Mouse (Mus musculus) limb, embryonic 15.5 days (tissue): ENCODE data around the gene Pmel. TPM values are rescaled to one million over a fixed set of nuclear protein-coding genes. Genes with fewer than 3 reads are reported as not detected.
"Not testable (repeated sequence)": the region's sequence is repeated elsewhere in the genome, so short reads cannot be mapped to it uniquely, and the experiment has no call there.

ENCODE experiments used
- ATAC-seq: fragments of 200-750 bp; cut with Nextera tagmentation; 2 replicates; pipeline ENCODE4 v1.8.0; 2017; ENCODE audit warnings: low read depth, moderate TSS enrichment; ENCODE audit not compliant: insufficient number of reproducible peaks, low FRiP score, low TSS enrichment
- H3K27ac ChIP-seq: fragments of 300-500 bp; sonication (generic); 2 replicates; pipeline ENCODE4 v1.5.1; 2015; ENCODE audit warnings: moderate library complexity, mild to moderate bottlenecking, inconsistent platforms
- H3K27me3 ChIP-seq: fragments of 300-500 bp; sonication (generic); 2 replicates; pipeline ENCODE4 v1.6.1; 2015; ENCODE audit warnings: inconsistent platforms
- H3K36me3 ChIP-seq: fragments of 300-500 bp; sonication (generic); 2 replicates; pipeline ENCODE4 v1.6.1; 2015; ENCODE audit warnings: inconsistent platforms
- H3K4me1 ChIP-seq: fragments of 300-500 bp; sonication (generic); 2 replicates; pipeline ENCODE4 v1.6.1; 2015; ENCODE audit warnings: inconsistent platforms
- H3K4me2 ChIP-seq: fragments of 300-500 bp; sonication (generic); 2 replicates; pipeline ENCODE4 v1.6.1; 2015; ENCODE audit warnings: mild to moderate bottlenecking, inconsistent platforms
- H3K4me3 ChIP-seq: fragments of 300-500 bp; sonication (generic); 2 replicates; pipeline ENCODE4 v1.5.1; 2015; ENCODE audit warnings: mild to moderate bottlenecking, inconsistent platforms
- H3K9ac ChIP-seq: fragments of 300-500 bp; sonication (generic); 2 replicates; pipeline ENCODE4 v1.6.1; 2015; ENCODE audit warnings: inconsistent platforms
- H3K9me3 ChIP-seq: fragments of 300-500 bp; sonication (generic); 2 replicates; pipeline ENCODE4 v1.6.1; 2016; ENCODE audit warnings: inconsistent platforms
- WGBS: fragments of 180-500 bp; shearing (Covaris S2); methylation state at CpG from one replicate; pipeline ENCODE4 v1.1.7; 2015; 5-methylcytosine and 5-hydroxymethylcytosine counted together
- polyA plus RNA-seq: library from polyadenylated mRNA; unstranded; fragments of >200 nt; fragmentation: Nextera tagmentation; extraction: Ambion mirVana; gene quantifications from 2 replicates; pipeline ENCODE4 v1.2.1, GENCODE M21; 2015

Pmel gene
- polyA plus RNA-seq, 1 experiment from 2014 or later = 6.5 TPM

DNA sequence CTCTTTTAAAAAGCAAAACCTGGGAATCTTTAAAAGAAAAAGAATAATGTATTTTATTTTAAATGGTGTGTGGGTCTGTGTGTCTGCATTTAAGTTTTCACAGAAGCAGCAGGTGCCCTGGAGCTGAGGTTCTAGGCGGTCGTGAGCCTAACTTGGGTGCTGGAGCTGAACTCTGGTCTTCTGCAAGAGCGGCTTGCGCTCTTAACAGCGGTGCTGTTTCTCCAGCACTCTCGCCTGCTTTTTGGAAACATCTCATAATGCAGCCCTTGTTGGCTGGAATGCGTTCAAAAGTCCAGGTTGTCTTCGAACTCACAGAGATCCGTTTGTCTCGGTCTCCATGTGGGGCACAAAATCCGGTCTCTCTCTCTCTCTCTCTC lies 1.3 kb downstream of the Pmel start:
- ATAC-seq = no peak
- Histone ChIP-seq H3K27ac (peak overlapping the region; percentile 98), H3K9me3 (no peaks in the 10 kb centered on the region), H3K4me3 (peak overlapping the region; percentile 89), H3K4me1 (peaks cover 19% of the 10 kb centered on the region), H3K9ac (peak overlapping the region; percentile 29; the same call in 1 of the 2 replicates), H3K36me3 (peaks cover 26% of the 10 kb centered on the region), H3K4me2 (peak overlapping the region; percentile 55), H3K27me3 (no peaks in the 10 kb centered on the region)
- 7% methylated on average over 11 of the region's 11 CpGs for WGBS

DNA sequence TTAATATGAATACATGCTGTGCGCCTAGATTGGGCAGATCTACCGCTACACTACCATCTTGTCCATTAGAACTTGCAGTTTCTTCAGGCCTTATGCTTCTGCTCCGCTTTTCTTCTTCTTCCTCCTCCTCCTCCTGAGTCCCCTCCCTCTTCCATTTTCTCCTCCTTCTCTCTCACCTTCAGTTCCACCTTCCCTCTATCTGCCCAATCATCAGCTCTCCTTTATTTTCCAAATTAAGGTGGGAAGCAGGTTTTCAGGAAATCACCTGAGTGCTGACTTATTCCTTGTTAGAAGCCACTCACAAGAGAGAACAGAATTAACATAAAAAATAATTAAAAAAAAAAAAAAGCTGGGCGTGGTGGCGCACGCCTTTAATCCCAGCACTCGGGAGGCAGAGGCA lies 7.3 kb downstream of the Pmel start:
- H3K9ac ChIP-seq, H3K27me3 ChIP-seq, H3K36me3 ChIP-seq, H3K4me3 ChIP-seq, H3K4me1 ChIP-seq, ATAC-seq, H3K27ac ChIP-seq, H3K4me2 ChIP-seq, H3K9me3 ChIP-seq: not testable (repeated sequence)
- WGBS = 93% methylated on average over 7 of the region's 7 CpGs

DNA sequence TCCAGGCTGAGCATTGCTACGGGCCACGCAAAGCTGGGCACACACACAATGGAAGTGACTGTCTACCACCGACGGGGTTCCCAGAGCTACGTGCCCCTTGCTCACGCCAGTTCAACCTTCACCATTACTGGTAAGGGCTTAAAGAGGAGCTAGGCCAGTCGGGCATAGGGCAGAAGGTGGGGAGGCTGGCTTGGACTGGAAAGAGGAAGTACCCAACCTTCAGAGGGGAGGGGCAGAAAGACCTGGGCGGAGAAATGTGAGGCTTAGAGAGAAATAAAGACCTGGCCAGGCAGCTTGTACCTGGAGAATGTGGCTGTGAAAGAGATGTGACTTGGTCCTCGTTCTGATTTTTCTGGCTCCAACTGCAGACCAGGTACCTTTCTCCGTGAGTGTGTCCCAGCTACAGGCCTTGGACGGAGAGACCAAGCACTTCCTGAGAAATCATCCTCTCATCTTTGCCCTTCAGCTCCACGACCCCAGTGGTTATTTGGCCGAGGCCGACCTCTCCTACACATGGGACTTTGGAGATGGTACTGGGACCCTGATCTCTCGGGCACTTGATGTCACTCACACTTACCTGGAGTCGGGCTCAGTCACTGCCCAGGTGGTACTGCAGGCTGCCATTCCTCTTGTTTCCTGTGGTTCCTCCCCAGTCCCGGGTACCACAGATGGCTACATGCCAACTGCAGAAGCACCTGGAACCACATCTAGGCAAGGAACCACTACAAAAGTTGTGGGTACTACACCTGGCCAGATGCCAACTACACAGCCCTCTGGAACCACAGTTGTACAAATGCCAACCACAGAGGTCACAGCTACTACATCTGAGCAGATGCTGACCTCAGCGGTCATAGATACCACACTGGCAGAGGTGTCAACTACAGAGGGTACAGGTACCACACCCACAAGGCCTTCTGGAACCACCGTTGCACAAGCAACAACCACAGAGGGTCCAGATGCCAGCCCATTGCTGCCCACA lies 11.9 kb downstream of the Pmel start:
- Histone ChIP-seq H3K9ac (no peak overlapping the region), H3K36me3 (peaks cover 17% of the 10 kb centered on the region), H3K4me2 (no peak overlapping the region), H3K9me3 (no peaks in the 10 kb centered on the region), H3K4me3 (no peak overlapping the region), H3K27ac (no peak overlapping the region), H3K4me1 (no peaks in the 10 kb centered on the region), H3K27me3 (no peaks in the 10 kb centered on the region)
- ATAC-seq = no peak
- 82% methylated on average over 19 of the region's 19 CpGs for WGBS

DNA sequence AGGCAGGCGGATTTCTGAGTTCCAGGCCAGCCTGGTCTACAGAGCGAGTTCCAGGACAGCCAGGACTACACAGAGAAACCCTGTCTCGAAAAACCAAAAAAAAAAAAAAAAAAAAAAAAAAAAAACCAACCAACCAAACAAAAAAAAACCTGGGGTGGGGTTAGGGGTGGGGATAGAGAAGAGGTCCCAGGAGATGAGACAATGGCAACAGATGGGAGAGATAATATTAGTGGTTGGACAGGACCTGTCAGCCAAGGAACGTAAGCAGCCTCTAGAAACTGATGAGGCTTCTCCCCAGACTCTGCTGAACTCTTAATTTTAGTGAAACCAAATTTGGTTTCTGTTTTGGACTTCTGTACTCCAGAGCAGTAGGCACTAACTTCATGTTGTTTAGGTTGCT lies 21.5 kb downstream of the Pmel start:
- H3K4me3 ChIP-seq, H3K27me3 ChIP-seq, H3K27ac ChIP-seq, H3K9ac ChIP-seq, H3K4me1 ChIP-seq, ATAC-seq, H3K4me2 ChIP-seq, H3K9me3 ChIP-seq: not testable (repeated sequence)
- H3K36me3 ChIP-seq = peaks cover 25% of the 10 kb centered on the region
- 76% methylated on average over 4 of the region's 4 CpGs for WGBS

DNA sequence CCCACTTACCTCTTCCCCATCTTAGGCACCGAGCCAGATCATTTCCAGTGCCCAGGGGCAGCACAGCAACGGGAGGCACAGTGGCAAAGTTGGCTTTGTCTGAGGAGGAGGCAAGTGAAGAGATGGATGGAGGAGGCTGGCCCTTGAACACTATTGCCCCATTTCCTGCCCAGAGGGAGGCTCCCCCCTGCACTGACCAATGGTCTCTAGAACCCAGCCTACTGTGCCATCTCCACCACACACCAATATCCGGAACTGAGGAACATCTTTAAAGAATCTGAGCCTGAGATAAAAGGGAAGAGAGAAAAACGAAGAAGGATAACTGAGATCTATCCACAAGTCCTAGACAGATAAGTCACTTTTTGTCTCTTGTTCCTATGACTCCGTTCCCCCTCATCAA lies 24.1 kb downstream of the Pmel start:
- Histone ChIP-seq H3K27me3 (no peaks in the 10 kb centered on the region), H3K4me3 (no peak overlapping the region), H3K36me3 (peaks cover 28% of the 10 kb centered on the region), H3K4me2 (no peak overlapping the region), H3K27ac (no peak overlapping the region), H3K9me3 (no peaks in the 10 kb centered on the region), H3K9ac (no peak overlapping the region), H3K4me1 (peaks cover 3% of the 10 kb centered on the region; the same call in 1 of the 2 replicates)
- no peak for ATAC-seq
- WGBS = 83% methylated on average over 5 of the region's 5 CpGs

DNA sequence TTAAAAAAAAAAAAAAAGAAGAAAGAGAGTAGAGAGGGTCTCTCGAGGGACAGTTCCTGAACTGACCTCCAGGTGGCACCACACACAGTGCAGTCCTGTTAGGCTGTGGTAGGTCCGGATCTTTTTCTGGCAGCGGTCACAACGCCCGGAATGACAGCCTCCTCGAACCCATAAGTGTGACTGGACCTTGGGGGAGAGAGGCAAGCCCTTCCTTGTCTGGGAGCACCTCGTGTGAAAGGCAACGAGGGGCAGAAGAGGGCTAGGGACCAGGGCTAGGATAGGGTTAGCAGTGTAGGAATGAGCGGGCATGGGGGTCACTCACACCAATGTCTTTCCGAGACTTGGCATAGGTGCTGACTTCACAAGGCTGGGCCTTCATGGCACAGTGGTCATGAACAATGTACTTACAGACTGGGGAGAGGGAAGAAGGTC lies 27.0 kb downstream of the Pmel start:
- Histone ChIP-seq H3K36me3 (peaks cover 37% of the 10 kb centered on the region), H3K4me2 (no peak overlapping the region), H3K4me1 (peaks cover 3% of the 10 kb centered on the region; the same call in 1 of the 2 replicates), H3K27me3 (no peaks in the 10 kb centered on the region), H3K9me3 (no peaks in the 10 kb centered on the region), H3K4me3 (no peak overlapping the region), H3K27ac (no peak overlapping the region), H3K9ac (no peak overlapping the region)
- WGBS = 20% methylated on average over 10 of the region's 10 CpGs
- ATAC-seq = no peak

DNA sequence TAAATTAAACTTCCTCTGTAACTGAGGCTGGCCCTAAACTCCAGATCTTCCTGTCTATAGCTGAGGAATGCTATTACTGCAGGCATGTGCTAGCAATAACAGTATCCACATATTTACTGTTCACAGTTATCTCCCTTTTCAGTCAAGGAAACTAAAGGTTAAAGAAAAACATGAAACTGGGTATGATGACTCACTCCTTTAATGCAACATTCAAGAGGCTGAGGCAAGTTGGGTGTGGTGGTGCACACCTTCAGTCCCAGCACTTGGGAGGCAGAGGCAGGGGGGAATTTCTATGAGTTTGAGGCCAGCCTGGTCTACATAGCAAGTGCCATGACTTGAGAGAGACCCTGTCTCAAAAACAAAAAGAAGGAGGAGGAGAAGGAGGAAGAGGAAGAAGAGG lies 28.0 kb downstream of the Pmel start:
- ATAC-seq = no peak
- no peak overlapping the region for H3K27ac ChIP-seq
- no peak overlapping the region for H3K4me2 ChIP-seq
- H3K36me3 ChIP-seq = peaks cover 35% of the 10 kb centered on the region
- no peak overlapping the region for H3K4me3 ChIP-seq
- peaks cover 3% of the 10 kb centered on the region; the same call in 1 of the 2 replicates for H3K4me1 ChIP-seq
- H3K9me3 ChIP-seq = no peaks in the 10 kb centered on the region
- H3K9ac ChIP-seq = no peak overlapping the region
- no peaks in the 10 kb centered on the region for H3K27me3 ChIP-seq

DNA sequence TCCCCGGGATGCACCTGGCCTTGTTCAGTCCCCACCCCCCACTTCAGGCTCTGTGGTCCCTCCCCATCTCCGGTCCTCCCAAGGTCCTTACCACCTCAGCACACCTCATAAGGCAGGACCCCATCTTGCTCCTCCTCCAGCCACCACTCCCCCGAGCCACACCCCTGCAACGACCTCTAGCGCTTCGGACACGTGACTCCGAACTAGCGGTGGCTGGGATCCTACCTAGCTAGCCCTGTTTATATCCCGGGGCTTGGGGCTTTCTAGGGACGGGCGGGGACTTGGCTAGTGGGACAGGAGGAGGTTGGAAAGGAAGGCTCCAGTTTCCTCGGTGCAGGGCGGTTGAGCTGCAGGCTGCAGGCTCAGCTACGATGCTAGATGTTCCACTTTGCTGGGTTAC lies 33.4 kb downstream of the Pmel start:
- Histone ChIP-seq H3K27ac (no peak overlapping the region), H3K4me2 (peak overlapping the region; percentile 24; the same call in 1 of the 2 replicates), H3K27me3 (0 out of 2 replicates have a peak, but pooled peaks cover 3% of the 10 kb centered on the region), H3K4me1 (peaks cover 6% of the 10 kb centered on the region), H3K9me3 (no peaks in the 10 kb centered on the region), H3K36me3 (peaks cover 13% of the 10 kb centered on the region), H3K4me3 (no peak overlapping the region), H3K9ac (no peak overlapping the region)
- no peak for ATAC-seq
- 4% methylated on average over 15 of the region's 15 CpGs for WGBS

DNA sequence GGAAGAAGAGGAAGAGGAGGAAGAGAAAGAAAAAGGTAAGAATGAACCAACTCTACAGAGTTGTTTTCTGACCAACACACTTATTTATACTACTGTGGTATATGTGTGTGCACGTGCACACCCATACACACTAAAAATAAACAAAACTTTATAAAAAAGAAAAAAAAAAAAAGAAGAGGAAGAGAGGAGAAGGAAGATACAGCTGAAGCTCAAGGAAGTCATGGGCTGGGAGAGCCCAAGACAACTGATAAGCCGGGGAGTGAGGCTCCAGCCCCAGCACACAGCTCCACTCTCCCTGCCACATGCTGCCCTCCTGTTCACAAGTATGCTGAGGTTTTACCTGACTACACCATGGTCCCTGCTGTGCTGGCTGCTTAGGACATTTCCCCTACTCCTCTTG lies 36.3 kb downstream of the Pmel start:
- no peak for ATAC-seq
- 65% methylated on average over 2 of the region's 2 CpGs for WGBS

DNA sequence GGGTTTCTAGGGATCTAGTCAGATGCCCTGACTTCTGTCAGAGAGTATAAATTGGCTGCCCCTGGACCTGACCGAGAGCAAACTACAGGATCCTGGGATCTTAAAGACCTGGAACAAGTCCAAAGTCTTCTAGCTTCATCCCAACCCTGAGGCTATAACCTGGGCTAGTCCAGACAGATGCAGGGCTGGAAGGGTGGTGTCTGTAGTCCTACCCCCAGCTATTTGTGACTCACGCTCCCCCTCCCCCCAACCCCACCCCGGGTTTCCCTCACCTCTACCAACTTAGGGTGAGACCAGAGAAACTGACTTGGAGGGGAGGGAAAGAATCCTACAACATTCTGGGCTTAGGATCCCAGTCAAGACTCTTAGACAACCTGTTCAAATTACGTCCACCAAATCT lies 38.6 kb downstream of the Pmel start:
- H3K36me3 ChIP-seq = no peaks in the 10 kb centered on the region
- H3K9ac ChIP-seq = 0 out of 2 replicates have a peak overlapping the region, but pooled peaks have one; percentile 8
- no peaks in the 10 kb centered on the region for H3K9me3 ChIP-seq
- peak overlapping the region; percentile 66 for H3K4me3 ChIP-seq
- peak overlapping the region; percentile 33; the same call in 1 of the 2 replicates for H3K27ac ChIP-seq
- 28% methylated on average over 4 of the region's 4 CpGs for WGBS
- ATAC-seq = no peak
- 0 out of 2 replicates have a peak, but pooled peaks cover 4% of the 10 kb centered on the region for H3K27me3 ChIP-seq
- peak overlapping the region; percentile 63 for H3K4me2 ChIP-seq
- peaks cover 26% of the 10 kb centered on the region for H3K4me1 ChIP-seq

More for the DNA sequence above, 36.3 kb downstream of the Pmel start:
- no peaks in the 10 kb centered on the region for H3K9me3 ChIP-seq
- H3K27ac ChIP-seq = no peak overlapping the region
- no peaks in the 10 kb centered on the region for H3K36me3 ChIP-seq
- no peak overlapping the region for H3K9ac ChIP-seq
- H3K4me3 ChIP-seq = no peak overlapping the region
- H3K27me3 ChIP-seq = 0 out of 2 replicates have a peak, but pooled peaks cover 4% of the 10 kb centered on the region
- no peak overlapping the region for H3K4me2 ChIP-seq
- H3K4me1 ChIP-seq = peaks cover 27% of the 10 kb centered on the region

DNA sequence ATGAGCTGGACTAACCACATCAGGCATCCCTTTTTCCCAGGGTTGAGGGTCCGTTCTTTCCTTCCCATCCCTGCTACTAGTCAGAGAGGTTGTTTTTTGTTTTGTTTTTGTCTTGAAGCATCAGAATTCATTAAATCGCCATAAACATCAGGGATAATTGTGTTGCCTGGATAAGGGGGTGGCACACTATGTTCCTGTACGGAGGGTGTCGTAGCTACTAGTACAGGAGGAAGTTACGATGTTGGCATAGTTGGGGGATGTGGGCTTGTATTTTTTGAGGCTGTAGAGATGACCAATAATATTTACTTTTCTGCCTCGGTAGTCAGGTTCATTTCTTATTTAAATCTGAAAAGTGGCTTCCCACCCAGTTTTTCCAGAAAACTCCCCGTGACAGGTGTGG lies 39.2 kb downstream of the Pmel start:
- 5% methylated on average over 7 of the region's 7 CpGs for WGBS
- Histone ChIP-seq H3K4me2 (peak overlapping the region; percentile 63), H3K27me3 (0 out of 2 replicates have a peak, but pooled peaks cover 4% of the 10 kb centered on the region), H3K9me3 (no peaks in the 10 kb centered on the region), H3K4me1 (peaks cover 24% of the 10 kb centered on the region), H3K36me3 (no peaks in the 10 kb centered on the region), H3K9ac (peak overlapping the region; percentile 62), H3K27ac (peak overlapping the region; percentile 79; the same call in 1 of the 2 replicates), H3K4me3 (peak overlapping the region; percentile 66)
- no peak for ATAC-seq

DNA sequence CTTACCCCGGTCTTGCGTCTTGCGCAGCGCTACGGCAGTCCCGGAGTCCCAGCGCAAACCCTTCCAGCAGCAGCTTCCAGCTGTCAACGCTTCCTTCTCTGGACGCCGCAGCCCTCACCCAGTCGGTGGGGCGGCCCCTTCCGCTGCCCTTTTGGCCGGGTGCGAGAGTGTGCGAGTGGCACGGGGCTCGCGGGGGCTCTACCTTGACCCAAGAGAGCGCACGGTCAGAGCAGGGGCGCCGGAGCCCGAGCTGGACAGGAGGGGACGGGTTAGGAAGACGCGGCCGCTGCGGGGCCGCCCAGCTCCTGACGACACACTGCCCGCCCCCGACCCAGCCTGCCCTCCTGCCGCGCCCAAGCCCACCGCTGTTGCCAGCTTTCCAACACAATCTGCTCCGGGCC lies 39.8 kb downstream of the Pmel start:
- H3K4me3 ChIP-seq = peak overlapping the region; percentile 66
- under 1% methylated on average over 34 of the region's 37 CpGs for WGBS
- H3K36me3 ChIP-seq = no peaks in the 10 kb centered on the region
- ATAC-seq = peak; percentile 64; the same call in 1 of the 2 replicates
- peak overlapping the region; percentile 62 for H3K9ac ChIP-seq
- no peaks in the 10 kb centered on the region for H3K9me3 ChIP-seq
- H3K4me1 ChIP-seq = peaks cover 24% of the 10 kb centered on the region
- H3K27ac ChIP-seq = peak overlapping the region; percentile 79
- peak overlapping the region; percentile 63 for H3K4me2 ChIP-seq
- H3K27me3 ChIP-seq = 0 out of 2 replicates have a peak, but pooled peaks cover 4% of the 10 kb centered on the region
